Mouse (Mus musculus) lung, embryonic 14.5 days (tissue): ENCODE measurements around the gene Pccb. TPM values are rescaled to one million over a fixed set of nuclear protein-coding genes. Genes with fewer than 3 reads are reported as not detected.

Experiments used
- ATAC-seq: fragments of 200-750 bp; cut with Nextera tagmentation; 2 replicates; pipeline ENCODE4 v1.8.0; 2017; ENCODE audit warnings: mild to moderate bottlenecking, moderate TSS enrichment, moderate library complexity; ENCODE audit not compliant: insufficient read depth
- DNase-seq: peaks from one replicate; pipeline ENCODE4 v3.0.0-alpha.2; 2015
- H3K27ac ChIP-seq: fragments of 300-500 bp; sonication (generic); 2 replicates; pipeline ENCODE4 v1.5.1; 2014; ENCODE audit warnings: low read depth, mild to moderate bottlenecking, moderate library complexity
- H3K27me3 ChIP-seq: fragments of 300-500 bp; sonication (generic); 2 replicates; pipeline ENCODE4 v1.6.1; 2014; ENCODE audit warnings: low read length, control low read depth; ENCODE audit not compliant: insufficient read depth
- H3K36me3 ChIP-seq: fragments of 300-500 bp; sonication (generic); 2 replicates; pipeline ENCODE4 v1.6.1; 2014; ENCODE audit warnings: control low read depth; ENCODE audit not compliant: insufficient read depth
- H3K4me1 ChIP-seq: fragments of 300-500 bp; sonication (generic); 2 replicates; pipeline ENCODE4 v1.6.1; 2014; ENCODE audit warnings: antibody characterized with exemption, control low read depth; ENCODE audit not compliant: insufficient read depth
- H3K4me2 ChIP-seq: fragments of 300-500 bp; sonication (generic); 2 replicates; pipeline ENCODE4 v1.6.1; 2014; ENCODE audit warnings: mild to moderate bottlenecking
- H3K4me3 ChIP-seq: fragments of 300-500 bp; sonication (generic); 2 replicates; pipeline ENCODE4 v1.5.1; 2014; ENCODE audit warnings: low read depth, low read length
- H3K9ac ChIP-seq: fragments of 300-500 bp; sonication (generic); 2 replicates; pipeline ENCODE4 v1.6.1; 2014
- H3K9me3 ChIP-seq: fragments of 300-500 bp; sonication (generic); 2 replicates; pipeline ENCODE4 v1.6.1; 2016; ENCODE audit warnings: low read depth, low read length, control low read depth
- CTCF ChIP-seq: IDR thresholded peaks from 2 replicates; pipeline ENCODE4 v1.5.1; 2016; ENCODE audit warnings: antibody characterized with exemption, low read depth
- WGBS: fragments of 180-500 bp; shearing (Covaris S2); extraction: QIAGEN DNeasy Blood & Tissue Kit; methylation state at CpG from one replicate; pipeline ENCODE4 v1.1.7; 2014; 5-methylcytosine and 5-hydroxymethylcytosine counted together
- polyA plus RNA-seq: library from polyadenylated mRNA; unstranded; fragments of >200 nt; fragmentation: Nextera tagmentation; extraction: Ambion mirVana; gene quantifications from 2 replicates; pipeline ENCODE4 v1.2.1, GENCODE M21; 2014

Pccb gene
- polyA plus RNA-seq, 1 experiment from 2014 or later: 22.4 TPM

DNA sequence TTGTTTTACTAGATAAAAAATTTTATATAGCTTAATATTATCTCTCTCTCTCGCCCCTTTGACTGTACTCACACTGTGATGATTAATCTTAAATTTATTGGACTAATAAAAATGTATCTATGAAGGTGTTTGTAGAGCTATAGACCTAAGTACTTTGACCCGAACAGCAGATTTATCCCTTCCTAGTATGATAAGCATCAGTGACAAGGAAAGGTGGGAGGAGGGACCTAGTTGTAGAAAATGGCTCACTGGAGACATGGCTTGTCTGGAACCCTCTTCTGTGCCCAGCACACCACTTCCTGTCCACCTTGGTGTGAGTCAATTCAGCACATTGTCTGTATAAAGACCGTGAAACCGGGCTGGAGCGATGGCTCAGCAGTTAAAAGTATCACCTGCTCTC, 44.1 kb downstream of the Pccb start:
- ATAC-seq: no peak
- DNase-seq: no peak
- TF ChIP-seq CTCF: no peak
- Histone ChIP-seq H3K4me1 (no peaks in the 10 kb centered on the region), H3K4me2 (no peak overlapping the region), H3K4me3 (no peak overlapping the region), H3K9ac (no peak overlapping the region), H3K36me3 (peaks cover 27% of the 10 kb centered on the region), H3K27me3 (no peaks in the 10 kb centered on the region), H3K9me3 (no peaks in the 10 kb centered on the region), H3K27ac (no peak overlapping the region)
- WGBS: 86% methylated on average over 5 of the region's 5 CpGs

DNA sequence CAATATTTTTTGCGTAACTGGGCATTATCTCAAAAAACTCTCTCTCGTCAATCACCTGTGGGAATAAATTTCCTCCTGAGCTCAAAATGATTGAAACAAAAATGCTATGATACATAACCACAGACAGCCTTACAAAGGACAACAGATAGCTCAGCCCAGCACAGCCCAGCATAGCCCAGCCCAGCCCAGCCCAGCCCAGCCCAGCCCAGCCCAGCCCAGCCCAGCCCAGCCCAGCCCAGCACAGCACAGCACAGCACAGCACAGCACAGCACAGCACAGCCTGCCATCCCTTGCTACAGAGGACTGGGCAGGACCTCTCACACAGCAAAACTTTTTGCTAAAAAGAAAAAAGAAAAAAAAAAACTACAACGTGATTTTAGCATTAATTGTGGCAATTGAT, 46.8 kb downstream of the Pccb start:
- Histone ChIP-seq H3K9me3 (no peaks in the 10 kb centered on the region), H3K36me3 (peaks cover 20% of the 10 kb centered on the region; the same call in 1 of the 2 replicates), H3K4me3 (no peak overlapping the region), H3K27ac (no peak overlapping the region), H3K27me3 (no peaks in the 10 kb centered on the region), H3K9ac (no peak overlapping the region), H3K4me2 (no peak overlapping the region), H3K4me1 (no peaks in the 10 kb centered on the region)
- DNase-seq: no peak
- 91% methylated on average over 3 of the region's 3 CpGs for WGBS
- TF ChIP-seq CTCF: no peak
- no peak for ATAC-seq

DNA sequence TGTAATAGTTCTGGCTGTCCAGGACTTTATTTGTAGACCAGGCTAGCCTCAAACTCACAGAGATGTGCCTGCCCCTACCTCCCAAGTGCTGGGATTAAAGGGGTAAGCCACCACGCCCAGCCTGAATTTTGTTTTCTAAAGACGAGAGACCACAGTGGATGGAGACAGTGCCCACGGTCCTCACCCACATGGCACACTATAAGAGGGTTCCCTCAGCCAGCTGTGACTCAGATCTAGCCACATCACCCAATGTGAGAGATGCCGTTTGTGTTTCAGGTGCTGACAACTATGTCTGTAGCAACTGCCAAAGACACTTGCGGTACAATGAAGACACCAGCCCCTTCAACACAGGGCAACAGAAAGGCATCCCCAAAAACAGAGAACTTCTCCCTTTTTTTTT, 47.7 kb downstream of the Pccb start:
- TF ChIP-seq CTCF: no peak
- H3K27me3 ChIP-seq: no peaks in the 10 kb centered on the region
- H3K27ac ChIP-seq: no peak overlapping the region
- ATAC-seq (no peak), DNase-seq (no peak)
- H3K4me2 ChIP-seq: no peak overlapping the region
- H3K4me1 ChIP-seq: no peaks in the 10 kb centered on the region
- no peaks in the 10 kb centered on the region for H3K9me3 ChIP-seq
- H3K4me3 ChIP-seq: no peak overlapping the region
- 91% methylated on average over 5 of the region's 5 CpGs for WGBS
- peaks cover 20% of the 10 kb centered on the region; the same call in 1 of the 2 replicates for H3K36me3 ChIP-seq
- no peak overlapping the region for H3K9ac ChIP-seq

DNA sequence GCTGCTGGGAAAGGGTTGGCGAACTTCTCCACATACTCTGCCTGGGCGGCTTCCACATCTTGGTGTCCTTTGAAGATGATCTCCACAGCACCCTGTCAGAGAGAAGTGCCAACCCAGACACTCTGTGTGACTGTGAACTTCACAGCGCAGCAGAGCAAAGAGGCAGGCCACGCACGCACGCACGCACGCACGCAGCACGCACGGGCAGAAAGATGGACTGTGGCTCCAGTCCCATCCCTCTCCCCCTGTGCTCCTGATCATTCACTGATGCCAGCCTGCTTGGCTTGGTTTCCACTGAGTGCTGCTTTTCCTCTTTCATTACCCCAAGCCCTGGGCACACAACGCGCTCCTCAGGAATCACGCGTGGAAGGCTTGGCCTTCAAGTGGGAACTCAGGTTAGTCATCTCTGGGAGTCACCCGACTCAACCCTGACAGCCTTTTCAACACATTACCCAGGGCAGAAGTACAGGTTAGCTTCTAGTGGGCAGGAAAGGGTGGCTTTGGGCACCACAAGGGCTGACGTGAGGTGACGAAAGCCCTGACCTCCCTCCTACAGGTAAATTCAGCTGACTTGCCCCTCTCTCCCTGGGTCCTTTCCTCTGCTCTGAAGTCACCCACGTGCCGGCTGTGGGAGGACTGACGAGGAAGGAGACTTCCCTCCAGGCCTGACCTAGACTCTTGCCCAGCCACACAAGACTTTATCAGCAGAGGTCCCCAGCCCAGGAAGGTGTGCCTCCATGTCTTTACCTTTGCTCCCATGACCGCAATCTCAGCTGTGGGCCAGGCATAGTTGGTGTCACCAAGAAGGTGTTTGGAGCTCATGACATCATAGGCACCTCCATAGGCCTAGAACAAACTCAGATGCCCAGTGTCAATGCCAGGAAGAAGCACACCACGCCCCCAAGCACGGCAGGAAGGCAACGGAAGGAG, 50.1 kb downstream of the Pccb start:
- Histone ChIP-seq H3K36me3 (peaks cover 20% of the 10 kb centered on the region; the same call in 1 of the 2 replicates), H3K4me2 (no peak overlapping the region), H3K27me3 (no peaks in the 10 kb centered on the region), H3K27ac (no peak overlapping the region), H3K9ac (no peak overlapping the region), H3K4me1 (no peaks in the 10 kb centered on the region), H3K4me3 (no peak overlapping the region), H3K9me3 (no peaks in the 10 kb centered on the region)
- no peak for TF ChIP-seq CTCF
- no peak for DNase-seq
- no peak for ATAC-seq
- 93% methylated on average over 25 of the region's 25 CpGs for WGBS

DNA sequence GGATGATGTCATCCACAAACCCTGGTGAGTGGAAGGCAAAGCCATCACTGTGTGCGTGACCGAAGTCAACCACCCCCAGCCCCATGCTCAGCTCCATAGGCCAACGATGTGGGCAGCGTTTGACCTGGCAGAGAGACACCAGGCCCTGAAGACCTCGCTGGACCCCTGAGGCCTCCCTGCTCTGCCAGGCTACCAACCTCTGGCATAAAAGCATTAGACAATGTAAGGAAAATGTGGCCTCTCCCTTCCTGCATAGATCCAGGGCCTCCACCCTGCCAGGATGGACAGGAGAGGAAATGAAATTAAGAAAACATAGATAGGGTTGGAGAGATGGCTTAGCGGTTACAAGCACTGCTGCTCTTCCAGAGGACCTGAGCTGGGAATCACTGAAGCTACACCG, 51.9 kb downstream of the Pccb start:
- Histone ChIP-seq H3K4me3 (no peak overlapping the region), H3K27me3 (no peaks in the 10 kb centered on the region), H3K4me2 (no peak overlapping the region), H3K36me3 (peaks cover 20% of the 10 kb centered on the region; the same call in 1 of the 2 replicates), H3K27ac (no peak overlapping the region), H3K9me3 (no peaks in the 10 kb centered on the region), H3K9ac (no peak overlapping the region), H3K4me1 (no peaks in the 10 kb centered on the region)
- no peak for TF ChIP-seq CTCF
- no peak for ATAC-seq
- no peak for DNase-seq
- 84% methylated on average over 7 of the region's 7 CpGs for WGBS

DNA sequence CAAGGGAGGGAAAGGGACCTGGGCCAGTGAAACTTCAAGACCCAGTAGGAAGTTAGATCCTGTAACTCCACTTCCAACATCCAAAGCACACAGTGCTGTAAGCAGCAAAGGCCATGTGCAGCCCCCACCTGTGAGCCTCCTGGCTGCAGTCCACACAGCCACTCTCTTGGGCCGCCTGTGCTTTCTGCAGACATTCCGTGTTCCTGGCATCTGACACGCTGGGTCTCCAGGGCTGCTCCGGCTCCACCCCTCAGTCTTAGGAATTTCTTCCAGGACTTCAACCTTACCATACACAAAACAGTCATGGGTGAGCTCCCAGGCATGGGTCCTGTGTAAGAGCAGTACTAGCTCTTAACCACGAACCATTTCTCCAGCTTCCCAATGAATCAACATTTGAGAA, 55.4 kb downstream of the Pccb start:
- Histone ChIP-seq H3K4me1 (no peaks in the 10 kb centered on the region), H3K36me3 (peaks cover 4% of the 10 kb centered on the region; the same call in 1 of the 2 replicates), H3K9ac (no peak overlapping the region), H3K9me3 (no peaks in the 10 kb centered on the region), H3K27me3 (no peaks in the 10 kb centered on the region), H3K27ac (no peak overlapping the region), H3K4me2 (no peak overlapping the region), H3K4me3 (no peak overlapping the region)
- no peak; the same call in 1 of the 2 replicates for ATAC-seq
- DNase-seq: peak; percentile 31
- WGBS: 50% methylated on average over 5 of the region's 5 CpGs
- TF ChIP-seq CTCF: no peak

DNA sequence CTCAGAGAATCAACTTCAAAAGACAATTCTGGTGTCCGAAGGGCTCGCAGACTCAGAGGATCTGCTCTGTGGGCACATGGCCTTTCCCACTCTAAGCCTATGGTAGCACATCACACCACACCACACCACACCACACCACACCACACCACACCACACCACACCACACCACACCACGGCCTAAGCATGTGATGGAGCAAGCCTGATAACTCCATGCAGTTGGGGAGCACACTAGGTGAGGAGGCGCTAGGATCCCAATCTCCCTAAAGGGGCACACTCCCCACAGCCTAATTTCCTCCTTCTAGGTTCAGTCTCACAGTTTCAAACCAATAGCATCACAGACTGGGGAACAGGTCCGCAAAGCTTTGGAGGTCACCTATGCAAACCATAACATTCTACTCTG, 56.0 kb downstream of the Pccb start:
- TF ChIP-seq CTCF: no peak
- H3K4me1 ChIP-seq: no peaks in the 10 kb centered on the region
- WGBS: 91% methylated on average over 5 of the region's 5 CpGs
- H3K27me3 ChIP-seq: no peaks in the 10 kb centered on the region
- H3K4me2 ChIP-seq: no peak overlapping the region
- no peaks in the 10 kb centered on the region for H3K36me3 ChIP-seq
- DNase-seq (no peak), ATAC-seq (no peak)
- no peak overlapping the region for H3K27ac ChIP-seq
- H3K9ac ChIP-seq: no peak overlapping the region
- H3K4me3 ChIP-seq: no peak overlapping the region
- no peaks in the 10 kb centered on the region for H3K9me3 ChIP-seq
